Mouse (Mus musculus): ENCODE results near the gene Pou2f1. TPM values are rescaled to one million over a fixed set of nuclear protein-coding genes. Genes with fewer than 3 reads are reported as not detected.

Gene Pou2f1
- polyA plus RNA-seq, 1 experiment from 2014 or later, result 17.3 TPM

- H3K4me1 ChIP-seq (replicated peaks), result peaks cover 4% of the 10 kb centered on the region
- H3K4me2 ChIP-seq, result no peak overlapping the region
- no peaks in the 10 kb centered on the region for H3K27me3 ChIP-seq
- WGBS, result 96% methylated on average over 5 of the region's 5 CpGs
- H3K4me3 ChIP-seq, result no peak overlapping the region
- no peak overlapping the region for H3K9ac ChIP-seq
- no peaks in the 10 kb centered on the region for H3K36me3 ChIP-seq
- no peaks in the 10 kb centered on the region for H3K9me3 ChIP-seq
- H3K27ac ChIP-seq (replicated peaks), result no peak overlapping the region
- no peak for ATAC-seq (ENCODE audit: low FRiP score, low read depth)
Observed at GRCm38 (mm10) chr1:165828173-165828572, 174.3 kb downstream of the Pou2f1 start.

GRCm38 (mm10) chr1:165822031-165822430 lies 180.4 kb downstream of the Pou2f1 start:
- Histone ChIP-seq H3K4me1 (replicated peaks) (0 out of 2 replicates have a peak, but pooled peaks cover 6% of the 10 kb centered on the region), H3K27me3 (no peaks in the 10 kb centered on the region), H3K4me2 (no peak overlapping the region), H3K27ac (replicated peaks) (no peak overlapping the region), H3K9ac (no peak overlapping the region), H3K9me3 (no peaks in the 10 kb centered on the region), H3K36me3 (no peaks in the 10 kb centered on the region), H3K4me3 (no peak overlapping the region)
- ATAC-seq (ENCODE audit: low FRiP score, low read depth), result no peak
- WGBS, result 93% methylated on average over 2 of the region's 2 CpGs

- no peak for ATAC-seq (ENCODE audit: low FRiP score, low read depth)
- H3K4me3 ChIP-seq, result no peak overlapping the region
- H3K9ac ChIP-seq, result no peak overlapping the region
- H3K36me3 ChIP-seq, result no peaks in the 10 kb centered on the region
- H3K9me3 ChIP-seq, result no peaks in the 10 kb centered on the region
- no peak overlapping the region for H3K27ac ChIP-seq (replicated peaks)
- no peak overlapping the region for H3K4me2 ChIP-seq
- peaks cover 19% of the 10 kb centered on the region for H3K4me1 ChIP-seq (replicated peaks)
- peaks cover 5% of the 10 kb centered on the region; the same call in 1 of the 2 replicates for H3K27me3 ChIP-seq
- 79% methylated on average over 4 of the region's 4 CpGs for whole genome bisulfite sequencing
Observed at GRCm38 (mm10) chr1:165819147-165819546, 183.3 kb downstream of the Pou2f1 start.

DNA sequence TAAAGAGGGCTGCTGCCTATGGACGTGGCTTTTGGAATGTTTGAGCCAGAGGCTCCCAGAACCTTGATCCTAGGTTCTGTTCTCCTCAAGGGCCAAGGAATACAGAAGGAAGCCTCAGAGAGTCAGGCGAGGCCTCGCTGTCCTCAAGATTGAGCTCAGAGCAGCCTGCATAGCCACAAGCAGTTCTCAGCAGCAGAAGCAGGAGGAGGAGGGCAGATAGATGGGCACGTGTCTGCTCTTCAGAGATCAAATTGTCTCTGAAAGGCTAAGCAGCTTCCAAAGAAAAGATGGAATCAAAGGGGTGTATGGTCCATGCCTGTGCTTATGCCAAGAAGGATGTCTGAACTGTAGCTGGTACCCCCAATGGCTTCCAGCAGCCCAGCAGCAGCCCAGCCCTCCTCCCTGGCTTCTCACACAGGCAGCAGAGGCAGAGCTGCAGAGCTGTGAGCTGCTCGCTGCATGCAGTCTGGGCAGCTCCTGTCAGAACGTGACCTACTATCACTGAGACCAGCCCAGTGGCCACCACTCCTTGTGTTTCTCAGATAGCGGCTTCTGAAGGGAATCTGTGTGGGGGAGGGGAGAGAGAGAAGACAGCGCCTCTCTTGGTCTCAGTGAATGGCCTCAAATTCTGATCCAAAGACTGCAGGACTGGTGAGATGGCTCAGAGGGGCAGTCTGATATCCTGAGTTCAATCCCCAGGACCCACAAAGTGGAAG lies 184.2 kb downstream of the Pou2f1 start:
- no peak overlapping the region for H3K4me3 ChIP-seq

GRCm38 (mm10) chr1:165817264-165817663 lies 185.2 kb downstream of the Pou2f1 start:
- Histone ChIP-seq H3K36me3 (no peaks in the 10 kb centered on the region), H3K9me3 (no peaks in the 10 kb centered on the region), H3K4me3 (no peak overlapping the region), H3K27me3 (peaks cover 5% of the 10 kb centered on the region; the same call in 1 of the 2 replicates), H3K4me1 (replicated peaks) (peaks cover 26% of the 10 kb centered on the region), H3K9ac (no peak overlapping the region), H3K27ac (replicated peaks) (no peak overlapping the region), H3K4me2 (no peak overlapping the region)
- no peak for ATAC-seq (ENCODE audit: low FRiP score, low read depth)
- WGBS, result 55% methylated on average over 9 of the region's 9 CpGs

More for the DNA sequence above, 184.2 kb downstream of the Pou2f1 start:
- H3K36me3 ChIP-seq, result no peaks in the 10 kb centered on the region
- 0 out of 2 replicates have a peak overlapping the region, but pooled peaks have one; percentile 7 for H3K27ac ChIP-seq (replicated peaks)
- WGBS, result 37% methylated on average over 8 of the region's 8 CpGs
- H3K9ac ChIP-seq, result no peak overlapping the region
- peaks cover 26% of the 10 kb centered on the region for H3K4me1 ChIP-seq (replicated peaks)
- peaks cover 5% of the 10 kb centered on the region; the same call in 1 of the 2 replicates for H3K27me3 ChIP-seq
- no peaks in the 10 kb centered on the region for H3K9me3 ChIP-seq
- ATAC-seq (ENCODE audit: low FRiP score, low read depth), result peak; percentile 49; the same call in 1 of the 2 replicates
- no peak overlapping the region for H3K4me2 ChIP-seq

DNA sequence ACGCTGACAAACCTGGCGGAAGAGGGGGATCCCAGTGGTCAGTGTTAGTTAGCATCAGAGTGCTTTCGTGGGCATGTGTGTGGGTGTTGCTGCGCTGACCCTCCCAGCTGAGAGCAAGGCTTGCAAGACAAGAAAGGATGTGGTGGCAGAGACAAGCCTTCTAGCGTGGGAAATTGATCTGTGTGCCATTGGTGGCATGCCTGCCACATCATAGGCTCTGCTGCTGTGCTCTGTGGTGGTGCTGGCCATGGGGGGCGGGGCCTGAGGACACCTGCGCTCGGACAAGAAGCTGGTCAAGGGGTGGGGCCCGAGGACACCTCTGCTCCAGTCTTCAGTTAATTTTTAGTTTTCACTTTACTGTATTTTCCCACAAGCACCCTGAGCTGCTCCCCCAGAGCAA lies 186.1 kb downstream of the Pou2f1 start:
- WGBS, result 84% methylated on average over 9 of the region's 9 CpGs
- H3K36me3 ChIP-seq, result no peaks in the 10 kb centered on the region
- no peak overlapping the region for H3K9ac ChIP-seq
- no peak for ATAC-seq (ENCODE audit: low FRiP score, low read depth)
- no peak overlapping the region for H3K27ac ChIP-seq (replicated peaks)
- no peak overlapping the region for H3K4me3 ChIP-seq
- no peaks in the 10 kb centered on the region for H3K9me3 ChIP-seq
- no peak overlapping the region for H3K4me2 ChIP-seq
- peaks cover 5% of the 10 kb centered on the region; the same call in 1 of the 2 replicates for H3K27me3 ChIP-seq
- H3K4me1 ChIP-seq (replicated peaks), result peaks cover 26% of the 10 kb centered on the region

Other genes with a start within 250 kb of the Pou2f1 start
- 32.7 and 34.1 TPM in 2 replicates for gene Creg1, start 238.9 kb downstream of the Pou2f1 start, polyA plus RNA-seq (2015; fragmentation: Nextera tagmentation; extraction: Ambion mirVana)
- 0.51 and 0.69 TPM in 2 replicates for gene Cd247, start 214.0 kb downstream of the Pou2f1 start, polyA plus RNA-seq (2015; fragmentation: Nextera tagmentation; extraction: Ambion mirVana)
- 1.2 and 1.5 TPM in 2 replicates for gene Dusp27, start 125.2 kb upstream of the Pou2f1 start, polyA plus RNA-seq (2015; fragmentation: Nextera tagmentation; extraction: Ambion mirVana)
- not detected in 2 replicates for gene Gpa33, start 127.6 kb upstream of the Pou2f1 start, polyA plus RNA-seq (2015; fragmentation: Nextera tagmentation; extraction: Ambion mirVana)
- 0.22 and 0.43 TPM in 2 replicates for gene Mael, start 236.1 kb upstream of the Pou2f1 start, polyA plus RNA-seq (2015; fragmentation: Nextera tagmentation; extraction: Ambion mirVana)